8 mouse cellular contexts compared by ENCODE assay signal in genomic region chr2:157571224-157571832, GRCm38 (mm10). TPM values are rescaled to one million over a fixed set of nuclear protein-coding genes. Genes with fewer than 3 reads are reported as not detected.
DNase-seq lines count a peak whose midpoint lies in the region; ATAC-seq and TF ChIP-seq lines count a peak whose summit lies in the region.

Blcap (minus strand) TSS chr2:157571274.

- no peak within 1 kb of the TSS for H3K4me3 ChIP-seq in cortical plate, adult 2 months (ENCODE audit: insufficient read depth, low read length)
- no peak within 1 kb of the TSS for H3K4me3 ChIP-seq in midbrain, embryonic 10.5 days
- no peak within 1 kb of the TSS for H3K4me3 ChIP-seq in stomach, embryonic 14.5 days (ENCODE audit: low read depth, low read length)

- H3K9ac ChIP-seq in stomach, embryonic 14.5 days (replicated peaks; ENCODE audit: low read depth, low read length): no peak within 1 kb of the TSS

- H3K4me1 ChIP-seq in cortical plate, adult 2 months (ENCODE audit: control insufficient read depth, insufficient read depth, low read length): no peaks in the 10 kb centered on the region
- H3K4me1 ChIP-seq in midbrain, embryonic 10.5 days: peaks cover 30% of the 10 kb centered on the region
- H3K4me1 ChIP-seq in stomach, embryonic 14.5 days (ENCODE audit: control insufficient read depth, insufficient read depth, low read length): peaks cover 9% of the 10 kb centered on the region; the same call in 1 of the 2 replicates

- no peaks in the 10 kb centered on the region for H3K36me3 ChIP-seq in midbrain, embryonic 10.5 days
- no peaks in the 10 kb centered on the region for H3K36me3 ChIP-seq in stomach, embryonic 14.5 days (ENCODE audit: control insufficient read depth, insufficient read depth, low read length)

- 18% methylated on average over 6 of the region's 6 CpGs for WGBS in midbrain, embryonic 10.5 days
- WGBS in stomach, embryonic 14.5 days: 6% methylated on average over 6 of the region's 6 CpGs

- no peak within 1 kb of the TSS for H3K27ac ChIP-seq in cortical plate, adult 2 months (ENCODE audit: insufficient read depth, low read length)
- peak within 1 kb of the TSS; percentile 7; the same call in 1 of the 2 replicates for H3K27ac ChIP-seq in midbrain, embryonic 10.5 days (replicated peaks)
- H3K27ac ChIP-seq in stomach, embryonic 14.5 days (ENCODE audit: low read length): no peak within 1 kb of the TSS

- DNase-seq in urinary bladder, adult 2 months (ENCODE audit: low spot score): peak; percentile 21
- DNase-seq in urinary bladder, postnatal 4 days (ENCODE audit: low spot score in 2 of 2): no peak
- no peak for DNase-seq in gastrocnemius, postnatal 25 days
- peak; percentile 82 for DNase-seq in induced T-regulatory cell, adult 2 months (ENCODE audit: low read depth)
- peak; percentile 44 to 55 for DNase-seq in left cerebral cortex, postnatal 36 days (ENCODE audit: low spot score in 2 of 2)
- DNase-seq in midbrain, embryonic 10.5 days (ENCODE audit: low spot score): peak; percentile 60

- no peak for TF ChIP-seq POLR2A in cortical plate, adult 2 months (IDR thresholded peaks at IDR 0.05; ENCODE audit: extremely low read depth, insufficient read depth, low read length)

- no peaks in the 10 kb centered on the region for H3K9me3 ChIP-seq in midbrain, embryonic 10.5 days (replicated peaks)
- H3K9me3 ChIP-seq in stomach, embryonic 14.5 days (ENCODE audit: control insufficient read depth, low read depth, low read length): no peaks in the 10 kb centered on the region

- no peak within 1 kb of the TSS for H3K4me2 ChIP-seq in stomach, embryonic 14.5 days (replicated peaks; ENCODE audit: low read depth, low read length)

- H3K27me3 ChIP-seq in midbrain, embryonic 10.5 days (ENCODE audit: low read depth, poor library complexity, severe bottlenecking): no peaks in the 10 kb centered on the region
- no peaks in the 10 kb centered on the region for H3K27me3 ChIP-seq in stomach, embryonic 14.5 days (ENCODE audit: control insufficient read depth, insufficient read depth, low read length)

- no peak; the same call in 1 of the 2 replicates for ATAC-seq in stomach, embryonic 14.5 days (ENCODE audit: insufficient number of reproducible peaks, insufficient read depth, low FRiP score, low read depth)

- TF ChIP-seq CTCF in cortical plate, adult 2 months (IDR thresholded peaks at IDR 0.05; ENCODE audit: extremely low read depth, insufficient read depth, low read length): peak; percentile 81

- intact Hi-C loops in left cerebral cortex, postnatal 36 days (cut with DNase I): loop anchor here (2.0 to 5.0 kb wide), 2 partner anchors 89 to 283 kb away; no protein-coding TSS in a partner anchor

RNA-seq across cellular contexts. Expression of gene Blcap, which starts in this region (rescaled TPM):
- 58.7 and 61.9 TPM in 2 replicates for polyA plus RNA-seq in urinary bladder, adult 2 months (2012; rRNA removed)
- polyA plus RNA-seq in cortical plate, adult 2 months (2012; rRNA removed): 84.2 and 89.1 TPM in 2 replicates
- 10 to 100 TPM; 19.2 to 20.7 TPM for total RNA-seq in gastrocnemius, postnatal 25 days (2021)
- total RNA-seq in left cerebral cortex, postnatal 36 days (2021): 100 to 1,000 TPM in 1 of 2 experiments, 10 to 100 TPM in 1; 90.4 to 113 TPM
- 76.4 and 103 TPM in 2 replicates for polyA plus RNA-seq in midbrain, embryonic 10.5 days (2016; fragmentation: Nextera tagmentation; extraction: Ambion mirVana)
- 61.2 and 66.9 TPM in 2 replicates for polyA plus RNA-seq in stomach, embryonic 14.5 days (2014; fragmentation: Nextera tagmentation; extraction: Ambion mirVana)

Comparison
In these comparisons a context has a peak if more than half of its experiments do, and no peak if none do; other contexts are left out.
1. RNA of gene Blcap (total RNA-seq): 90.4 to 113 TPM in left cerebral cortex, postnatal 36 days; 19.2 to 20.7 TPM in gastrocnemius, postnatal 25 days; every median in the first group is over 4 times any median in the second.
2. DNase-seq: peak in urinary bladder, adult 2 months (single experiment), induced T-regulatory cell, adult 2 months (single experiment), left cerebral cortex, postnatal 36 days (2 of 2) and midbrain, embryonic 10.5 days (single experiment); none in urinary bladder, postnatal 4 days (0 of 2) and gastrocnemius, postnatal 25 days (single experiment).